Mouse (Mus musculus) WW6 (cell line): ENCODE measurements at regions not wholly inside any gene's neighbourhood (a gene's known extent, or its start where the extent isn't known, plus 50 kb on each side); places are given as distances from the start of the nearest gene placed in this dataset.

ENCODE experiments used
- DNase-seq: peaks from one replicate; pipeline ENCODE4 v3.0.0-alpha.2; 2013; ENCODE audit warnings: low read depth, low spot score

DNA sequence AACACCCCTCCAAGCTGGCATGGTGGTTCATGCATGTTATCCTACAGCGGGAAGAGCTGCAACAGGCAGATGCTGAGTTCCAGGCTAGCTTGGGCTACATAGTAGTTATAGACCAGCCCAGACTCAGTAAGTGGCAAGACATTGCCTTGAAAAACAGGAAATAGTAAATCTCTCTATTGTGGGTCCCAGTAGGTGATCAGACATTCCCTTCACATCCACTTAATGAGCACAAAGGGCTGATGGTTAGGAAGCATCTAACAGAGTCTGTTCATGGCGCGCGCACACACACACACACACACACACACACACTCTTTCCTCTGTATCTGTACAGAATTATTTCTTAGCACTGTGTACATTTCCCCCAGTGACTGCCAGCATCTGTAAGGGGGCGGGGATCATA is 64.0 kb upstream of the Map1b start:
- DNase-seq: no peak

DNA sequence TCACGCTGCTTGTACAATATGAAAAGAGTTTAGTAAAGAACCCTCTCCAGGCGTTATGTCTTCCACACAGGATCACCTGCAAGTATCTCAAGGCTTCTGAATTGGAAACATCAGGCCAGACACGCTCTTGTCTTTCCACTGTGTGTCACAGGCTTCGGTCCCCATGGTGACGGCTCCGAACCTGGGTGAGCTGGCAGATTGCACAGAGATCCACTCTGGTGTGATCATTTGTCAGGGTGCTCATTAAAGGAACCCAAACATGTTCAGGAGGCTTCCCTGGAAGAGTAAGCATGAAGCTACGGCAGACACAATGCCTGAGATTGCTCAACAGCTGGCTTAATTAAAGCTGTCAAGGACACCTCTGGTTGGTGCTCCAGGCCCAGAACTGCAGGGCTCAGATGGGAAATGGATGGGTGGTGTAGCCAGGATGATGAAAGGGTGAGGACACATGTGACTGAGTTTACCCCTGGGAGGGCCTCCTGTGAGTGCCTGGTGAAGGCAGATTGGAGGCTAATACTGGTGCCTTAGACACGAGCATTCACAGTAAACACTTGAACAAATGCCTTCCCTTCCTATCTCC is 63.3 kb upstream of the Map1b start:
- no peak for DNase-seq

DNA sequence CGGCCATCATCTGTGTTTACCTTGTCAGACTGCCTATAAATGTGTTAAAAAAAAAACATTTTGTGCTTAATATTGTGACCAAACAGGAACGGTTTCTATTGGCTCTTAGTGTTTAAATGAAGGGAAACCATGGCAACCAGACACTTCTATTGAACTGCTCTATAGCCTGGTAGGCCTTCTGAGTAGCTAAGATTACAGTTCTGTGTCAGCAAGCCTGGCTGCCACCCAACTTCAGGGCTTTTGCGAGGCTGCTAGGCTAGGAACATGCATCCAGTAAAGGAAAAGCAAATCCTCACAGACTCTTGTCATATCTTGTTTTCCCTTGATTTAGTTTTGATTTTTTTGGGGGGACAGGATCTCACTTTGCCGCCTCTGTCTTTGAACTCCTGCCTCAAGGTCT is 61.3 kb upstream of the Map1b start:
- no peak for DNase-seq

DNA sequence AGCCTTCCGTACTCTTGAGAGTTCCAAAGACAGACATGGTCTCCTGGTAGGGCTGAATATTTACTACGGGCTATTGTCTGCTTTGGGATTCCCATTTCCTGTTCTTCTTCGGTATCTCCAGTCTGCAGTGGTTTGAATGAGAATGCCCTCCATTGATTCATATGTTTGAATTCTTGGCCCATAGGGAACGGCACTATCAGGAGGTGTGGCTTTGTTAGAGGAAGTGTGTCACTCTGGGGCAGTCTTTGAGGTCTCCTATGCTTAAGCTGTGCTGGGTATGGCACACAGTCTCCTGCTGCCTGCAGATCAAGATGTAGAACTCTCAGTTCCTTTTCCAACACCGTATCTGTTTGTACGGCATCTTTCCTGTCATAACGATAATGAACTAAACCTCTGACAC is 56.7 kb upstream of the Map1b start:
- DNase-seq: no peak

DNA sequence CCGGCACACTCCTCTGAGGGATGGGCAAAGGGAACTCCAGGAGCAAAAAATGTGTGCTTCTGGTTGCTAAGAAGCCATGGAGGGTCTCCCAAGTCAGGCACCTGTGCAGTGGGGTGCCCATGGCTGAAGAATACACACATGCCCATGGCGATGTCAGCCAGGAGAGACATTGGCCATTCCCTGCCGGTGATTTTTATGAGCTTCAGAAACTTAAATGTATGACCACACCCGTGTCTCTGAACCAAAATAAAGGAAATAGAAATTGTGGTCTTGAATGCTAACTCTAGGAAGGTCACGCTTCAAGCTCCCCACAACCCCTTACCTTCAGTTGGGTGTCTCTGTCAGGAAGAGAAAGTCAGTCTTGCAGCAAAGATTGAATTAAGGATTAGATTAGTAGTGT is 56.0 kb upstream of the Map1b start:
- DNase-seq: no peak
